Mouse (Mus musculus): Measurements from ENCODE around the gene Rnf212. TPM values are rescaled to one million over a fixed set of nuclear protein-coding genes. Genes with fewer than 3 reads are reported as not detected.

Gene Rnf212
- polyA plus RNA-seq, 2 experiments, result 3.3 to 4.6 TPM

GRCm38 (mm10) chr5:108708419-108708818 lies 66.4 kb downstream of the Rnf212 start:
- TF ChIP-seq CTCF (IDR thresholded peaks at IDR 0.05; ENCODE audit: low read depth) (no peak), EP300 (IDR thresholded peaks at IDR 0.05; ENCODE audit: low read depth) (no peak)
- no peaks in the 10 kb centered on the region for H3K27me3 ChIP-seq (ENCODE audit: control insufficient read depth, insufficient read depth, low read length)
- H3K4me1 ChIP-seq (replicated peaks; ENCODE audit: control insufficient read depth in 2 of 2, insufficient read depth in 2 of 2, low read length in 1 of 2), result peaks cover 25 to 29% of the 10 kb centered on the region in 2 experiments
- H3K36me3 ChIP-seq (replicated peaks; ENCODE audit: control insufficient read depth, insufficient read depth, low read depth), result peaks cover 8% of the 10 kb centered on the region
- WGBS (ENCODE audit: insufficient replicate concordance), result 77% methylated on average over 1 of the region's 1 CpGs
- peak overlapping the region; percentile 10; the same call in 1 of the 2 replicates for H3K9ac ChIP-seq (replicated peaks)
- peak overlapping the region; percentile 11; the same call in 1 of the 2 replicates for H3K4me2 ChIP-seq (ENCODE audit: low read depth)
- DNase-seq (ENCODE audit: low read depth in 3 of 3, low spot score in 3 of 3) (no peak), ATAC-seq (ENCODE audit: insufficient read depth) (no peak)
- H3K4me3 ChIP-seq (ENCODE audit: insufficient read depth in 1 of 2, low read depth in 2 of 2, low read length in 2 of 2), result no peak overlapping the region
- H3K27ac ChIP-seq, result peak overlapping the region; percentile 41
- H3K9me3 ChIP-seq (ENCODE audit: control insufficient read depth, low read length), result no peaks in the 10 kb centered on the region

- H3K36me3 ChIP-seq (replicated peaks; ENCODE audit: control insufficient read depth, insufficient read depth, low read depth), result peaks cover 8% of the 10 kb centered on the region
- H3K4me1 ChIP-seq (replicated peaks; ENCODE audit: control insufficient read depth in 2 of 2, insufficient read depth in 2 of 2, low read length in 1 of 2), result peaks cover 25 to 29% of the 10 kb centered on the region in 2 experiments
- no peak overlapping the region for H3K4me3 ChIP-seq (ENCODE audit: insufficient read depth in 1 of 2, low read depth in 2 of 2, low read length in 2 of 2)
- TF ChIP-seq EP300 (IDR thresholded peaks at IDR 0.05; ENCODE audit: low read depth), result peak; percentile 86
- no peak for TF ChIP-seq CTCF (IDR thresholded peaks at IDR 0.05; ENCODE audit: low read depth)
- ATAC-seq (ENCODE audit: insufficient read depth) (peak; percentile 81), DNase-seq (ENCODE audit: low read depth in 3 of 3, low spot score in 3 of 3) (peak in 1 of 3 experiments; percentile 54)
- no peaks in the 10 kb centered on the region for H3K9me3 ChIP-seq (ENCODE audit: control insufficient read depth, low read length)
- 0 out of 2 replicates have a peak overlapping the region, but pooled peaks have one; percentile 11 for H3K9ac ChIP-seq (replicated peaks)
- peak overlapping the region; percentile 11 for H3K4me2 ChIP-seq (ENCODE audit: low read depth)
- H3K27ac ChIP-seq, result peak overlapping the region; percentile 41
- WGBS (ENCODE audit: insufficient replicate concordance), result 5% methylated on average over 2 of the region's 2 CpGs
- no peaks in the 10 kb centered on the region for H3K27me3 ChIP-seq (ENCODE audit: control insufficient read depth, insufficient read depth, low read length)
Observed at GRCm38 (mm10) chr5:108707758-108708157, 67.0 kb downstream of the Rnf212 start.

GRCm38 (mm10) chr5:108703754-108704626 lies 70.8 kb downstream of the Rnf212 start:
- Histone ChIP-seq H3K27me3 (ENCODE audit: control insufficient read depth, insufficient read depth, low read length) (no peaks in the 10 kb centered on the region), H3K27ac (no peak overlapping the region), H3K4me1 (replicated peaks; ENCODE audit: control insufficient read depth in 2 of 2, insufficient read depth in 2 of 2, low read length in 1 of 2) (peaks cover 20 to 29% of the 10 kb centered on the region in 2 experiments), H3K9me3 (ENCODE audit: control insufficient read depth, low read length) (no peaks in the 10 kb centered on the region), H3K4me2 (ENCODE audit: low read depth) (no peak overlapping the region), H3K9ac (replicated peaks) (no peak overlapping the region), H3K36me3 (replicated peaks; ENCODE audit: control insufficient read depth, insufficient read depth, low read depth) (peaks cover 8% of the 10 kb centered on the region), H3K4me3 (ENCODE audit: insufficient read depth in 1 of 2, low read depth in 2 of 2, low read length in 2 of 2) (no peak overlapping the region)
- TF ChIP-seq CTCF (IDR thresholded peaks at IDR 0.05; ENCODE audit: low read depth) (no peak), EP300 (IDR thresholded peaks at IDR 0.05; ENCODE audit: low read depth) (no peak)
- WGBS (ENCODE audit: insufficient replicate concordance), result 68% methylated on average over 12 of the region's 12 CpGs
- DNase-seq (ENCODE audit: low read depth in 3 of 3, low spot score in 3 of 3) (no peak), ATAC-seq (ENCODE audit: insufficient read depth) (no peak)

GRCm38 (mm10) chr5:108701341-108702021 lies 73.3 kb downstream of the Rnf212 start:
- H3K27me3 ChIP-seq (ENCODE audit: control insufficient read depth, insufficient read depth, low read length), result no peaks in the 10 kb centered on the region
- no peak overlapping the region for H3K4me2 ChIP-seq (ENCODE audit: low read depth)
- H3K36me3 ChIP-seq (replicated peaks; ENCODE audit: control insufficient read depth, insufficient read depth, low read depth), result peaks cover 8% of the 10 kb centered on the region
- TF ChIP-seq CTCF (IDR thresholded peaks at IDR 0.05; ENCODE audit: low read depth) (no peak), EP300 (IDR thresholded peaks at IDR 0.05; ENCODE audit: low read depth) (no peak)
- peaks cover 0 to 7% of the 10 kb centered on the region in 2 experiments; a peak in 1 of 4 replicates for H3K4me1 ChIP-seq (replicated peaks; ENCODE audit: control insufficient read depth in 2 of 2, insufficient read depth in 2 of 2, low read length in 1 of 2)
- H3K4me3 ChIP-seq (ENCODE audit: insufficient read depth in 1 of 2, low read depth in 2 of 2, low read length in 2 of 2), result no peak overlapping the region
- ATAC-seq (ENCODE audit: insufficient read depth), result no peak
- 73% methylated on average over 10 of the region's 10 CpGs for WGBS (ENCODE audit: insufficient replicate concordance)
- H3K9ac ChIP-seq (replicated peaks), result no peak overlapping the region
- no peak for DNase-seq (ENCODE audit: low read depth in 3 of 3, low spot score in 3 of 3)
- H3K27ac ChIP-seq, result no peak overlapping the region
- no peaks in the 10 kb centered on the region for H3K9me3 ChIP-seq (ENCODE audit: control insufficient read depth, low read length)

GRCm38 (mm10) chr5:108700346-108700745 lies 74.4 kb downstream of the Rnf212 start:
- Histone ChIP-seq H3K27ac (no peak overlapping the region), H3K36me3 (replicated peaks; ENCODE audit: control insufficient read depth, insufficient read depth, low read depth) (peaks cover under 1% of the 10 kb centered on the region), H3K4me1 (replicated peaks; ENCODE audit: control insufficient read depth in 2 of 2, insufficient read depth in 2 of 2, low read length in 1 of 2) (peaks cover 0 to 9% of the 10 kb centered on the region in 2 experiments; a peak in 2 of 4 replicates), H3K4me3 (ENCODE audit: insufficient read depth in 1 of 2, low read depth in 2 of 2, low read length in 2 of 2) (no peak overlapping the region), H3K27me3 (ENCODE audit: control insufficient read depth, insufficient read depth, low read length) (no peaks in the 10 kb centered on the region), H3K9me3 (ENCODE audit: control insufficient read depth, low read length) (no peaks in the 10 kb centered on the region), H3K9ac (replicated peaks) (no peak overlapping the region), H3K4me2 (ENCODE audit: low read depth) (no peak overlapping the region)
- no peak for TF ChIP-seq EP300 (IDR thresholded peaks at IDR 0.05; ENCODE audit: low read depth)
- TF ChIP-seq CTCF (IDR thresholded peaks at IDR 0.05; ENCODE audit: low read depth), result no peak
- WGBS (ENCODE audit: insufficient replicate concordance), result 49% methylated on average over 3 of the region's 3 CpGs
- ATAC-seq (ENCODE audit: insufficient read depth) (no peak), DNase-seq (ENCODE audit: low read depth in 3 of 3, low spot score in 3 of 3) (no peak)

Measured in liver, embryonic 14.5 days (tissue).